Mouse (Mus musculus) neural tube, embryonic 13.5 days (tissue): ENCODE results near the gene 4930438A08Rik. TPM values are rescaled to one million over a fixed set of nuclear protein-coding genes. Genes with fewer than 3 reads are reported as not detected.

Source experiments
- ATAC-seq: fragments of 200-750 bp; cut with Nextera tagmentation; 2 replicates; pipeline ENCODE4 v1.8.0; 2017; ENCODE audit warnings: low read depth, mild to moderate bottlenecking, moderate TSS enrichment, moderate library complexity
- H3K27ac ChIP-seq: fragments of 300-500 bp; sonication (generic); replicated peaks from 2 replicates; pipeline ENCODE4 v1.5.1; 2015; ENCODE audit warnings: moderate library complexity, mild to moderate bottlenecking, inconsistent platforms
- H3K27me3 ChIP-seq: fragments of 300-500 bp; sonication (generic); 2 replicates; pipeline ENCODE4 v1.6.1; 2015; ENCODE audit warnings: mild to moderate bottlenecking, inconsistent platforms
- H3K36me3 ChIP-seq: fragments of 300-500 bp; sonication (generic); 2 replicates; pipeline ENCODE4 v1.6.1; 2015; ENCODE audit warnings: mild to moderate bottlenecking, inconsistent platforms
- H3K4me1 ChIP-seq: fragments of 300-500 bp; sonication (generic); replicated peaks from 2 replicates; pipeline ENCODE4 v1.6.1; 2015; ENCODE audit warnings: inconsistent platforms
- H3K4me2 ChIP-seq: fragments of 300-500 bp; sonication (generic); 2 replicates; pipeline ENCODE4 v1.6.1; 2015; ENCODE audit warnings: inconsistent platforms, mild to moderate bottlenecking, moderate library complexity
- H3K4me3 ChIP-seq: fragments of 300-500 bp; sonication (generic); 2 replicates; pipeline ENCODE4 v1.5.1; 2015; ENCODE audit warnings: mild to moderate bottlenecking, inconsistent platforms
- H3K9ac ChIP-seq: fragments of 300-500 bp; sonication (generic); 2 replicates; pipeline ENCODE4 v1.6.1; 2015; ENCODE audit warnings: moderate library complexity, mild to moderate bottlenecking, inconsistent platforms
- H3K9me3 ChIP-seq: fragments of 300-500 bp; sonication (generic); 2 replicates; pipeline ENCODE4 v1.6.1; 2016; ENCODE audit warnings: inconsistent platforms
- WGBS: fragments of 180-500 bp; shearing (Covaris S2); methylation state at CpG from one replicate; pipeline ENCODE4 v1.1.7; 2015; 5-methylcytosine and 5-hydroxymethylcytosine counted together
- polyA plus RNA-seq: library from polyadenylated mRNA; unstranded; fragments of >200 nt; fragmentation: Nextera tagmentation; extraction: Ambion mirVana; gene quantifications from 2 replicates; pipeline ENCODE4 v1.2.1, GENCODE M21; 2015

The 4930438A08Rik gene
- polyA plus RNA-seq, 1 experiment from 2014 or later = not detected

DNA sequence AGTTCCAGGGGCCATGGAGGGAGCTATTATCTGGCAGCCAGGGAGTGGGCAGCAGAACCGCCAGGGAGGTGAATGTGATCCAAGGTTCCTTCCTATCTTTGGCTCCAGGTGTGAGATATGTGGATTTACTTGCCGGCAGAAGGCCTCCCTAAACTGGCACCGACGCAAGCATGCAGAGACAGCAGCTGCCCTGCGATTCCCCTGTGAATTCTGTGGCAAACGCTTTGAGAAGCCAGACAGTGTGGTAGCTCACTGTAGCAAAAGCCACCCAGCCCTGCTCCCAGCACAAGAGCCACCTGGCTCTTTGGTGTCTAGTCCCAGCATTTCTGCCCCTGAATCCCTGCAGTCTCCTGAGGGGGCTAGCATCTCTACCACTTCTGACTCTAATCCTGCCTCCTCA is 39.5 kb downstream of the 4930438A08Rik start:
- H3K9me3 ChIP-seq = no peaks in the 10 kb centered on the region
- peaks cover 71% of the 10 kb centered on the region for H3K36me3 ChIP-seq
- H3K9ac ChIP-seq = no peak overlapping the region
- H3K4me3 ChIP-seq = no peak overlapping the region
- 0 out of 2 replicates have a peak, but pooled peaks cover 6% of the 10 kb centered on the region for H3K4me1 ChIP-seq
- no peak overlapping the region for H3K4me2 ChIP-seq
- ATAC-seq = no peak
- H3K27me3 ChIP-seq = no peaks in the 10 kb centered on the region
- WGBS = 72% methylated on average over 6 of the region's 6 CpGs
- no peak overlapping the region for H3K27ac ChIP-seq

DNA sequence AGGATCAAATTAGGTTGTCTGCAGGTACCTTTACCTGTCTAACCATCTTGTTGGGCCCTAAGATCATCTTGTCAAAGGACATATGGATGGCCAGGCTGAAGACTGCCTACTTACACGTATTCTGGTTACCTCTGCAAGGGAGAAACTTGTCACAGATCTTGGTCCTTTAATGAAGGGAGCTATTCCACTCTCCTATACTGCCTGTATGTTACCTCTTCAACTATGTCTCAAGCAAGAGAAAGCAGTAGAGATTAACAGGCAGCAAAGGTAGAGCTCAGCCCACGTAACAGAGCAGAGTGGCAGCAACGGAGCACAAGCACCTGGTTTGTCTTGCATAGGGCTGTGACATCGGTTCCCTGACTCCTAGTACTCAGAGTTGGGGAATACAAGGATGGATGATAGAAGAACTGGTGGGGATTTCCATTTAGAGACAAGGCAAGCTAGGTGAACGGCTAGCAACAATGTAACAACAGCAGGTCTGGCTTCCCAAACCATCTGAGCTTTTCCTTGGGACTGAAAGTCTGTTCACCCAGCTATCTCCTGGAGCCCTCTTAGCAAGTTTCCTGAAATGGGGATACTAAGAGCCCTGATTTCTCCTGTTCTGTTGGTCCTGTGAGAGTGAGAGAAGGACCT is 41.1 kb downstream of the 4930438A08Rik start:
- Histone ChIP-seq H3K9me3 (no peaks in the 10 kb centered on the region), H3K36me3 (peaks cover 65% of the 10 kb centered on the region), H3K4me1 (0 out of 2 replicates have a peak, but pooled peaks cover 6% of the 10 kb centered on the region), H3K27ac (no peak overlapping the region), H3K4me3 (no peak overlapping the region), H3K4me2 (no peak overlapping the region), H3K9ac (no peak overlapping the region), H3K27me3 (no peaks in the 10 kb centered on the region)
- ATAC-seq = no peak
- WGBS = 96% methylated on average over 5 of the region's 5 CpGs

DNA sequence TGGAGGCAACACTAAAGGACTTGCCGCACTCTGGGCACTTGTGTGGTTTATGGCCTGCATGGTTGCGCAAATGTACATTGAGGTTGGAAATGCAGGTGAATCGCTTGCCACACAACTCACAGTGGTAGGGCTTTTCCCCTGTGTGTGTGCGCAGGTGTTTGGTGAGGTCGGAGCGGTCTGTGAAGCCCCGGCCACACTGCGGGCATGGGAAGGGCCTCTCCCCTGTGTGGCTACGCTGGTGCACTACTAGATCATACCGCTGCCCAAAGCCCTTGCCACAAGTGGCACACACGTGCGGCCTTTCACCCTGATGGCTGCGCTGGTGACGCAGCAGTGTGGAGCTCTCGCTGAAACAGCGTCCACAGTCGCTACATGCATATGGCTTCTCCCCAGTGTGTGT is 41.7 kb downstream of the 4930438A08Rik start:
- no peak overlapping the region for H3K4me2 ChIP-seq
- H3K9me3 ChIP-seq = no peaks in the 10 kb centered on the region
- H3K4me1 ChIP-seq = 0 out of 2 replicates have a peak, but pooled peaks cover 6% of the 10 kb centered on the region
- no peak overlapping the region for H3K9ac ChIP-seq
- ATAC-seq = 0 out of 2 replicates have a peak, but pooled peaks have one; percentile 7
- no peaks in the 10 kb centered on the region for H3K27me3 ChIP-seq
- H3K4me3 ChIP-seq = no peak overlapping the region
- no peak overlapping the region for H3K27ac ChIP-seq
- H3K36me3 ChIP-seq = peaks cover 59% of the 10 kb centered on the region
- 86% methylated on average over 17 of the region's 17 CpGs for WGBS

DNA sequence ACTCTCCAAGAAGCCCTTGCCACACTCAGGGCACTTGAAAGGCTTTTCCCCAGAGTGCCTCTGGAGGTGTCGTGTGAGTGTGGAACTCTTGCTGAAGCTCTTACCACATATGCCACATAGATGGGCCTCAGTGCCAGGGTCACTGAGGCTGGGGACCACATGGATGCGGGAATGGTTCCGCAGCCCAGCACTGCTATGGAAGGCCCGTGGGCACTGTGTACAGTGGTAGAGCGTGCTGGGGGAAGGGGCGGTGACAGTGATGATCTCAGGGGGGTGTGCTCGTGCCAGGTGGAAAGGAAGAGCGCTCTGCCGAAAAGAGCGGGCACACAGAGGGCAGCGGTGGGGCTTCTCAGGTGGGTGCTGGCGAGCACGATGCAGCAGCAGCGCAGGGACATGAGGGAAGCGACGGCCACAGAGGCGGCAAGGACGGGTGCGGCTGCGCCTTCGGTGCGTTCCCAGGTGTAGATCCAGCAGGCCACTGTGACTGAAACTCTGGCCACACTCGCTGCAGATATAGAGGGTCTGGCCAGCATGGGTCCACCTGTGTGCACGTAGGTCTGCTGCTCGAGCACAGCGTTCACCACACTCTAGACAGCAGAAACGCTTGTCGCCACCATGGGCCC is 42.3 kb downstream of the 4930438A08Rik start:
- Histone ChIP-seq H3K27ac (no peak overlapping the region), H3K36me3 (peaks cover 55% of the 10 kb centered on the region), H3K9me3 (no peaks in the 10 kb centered on the region), H3K9ac (no peak overlapping the region), H3K4me3 (no peak overlapping the region), H3K27me3 (no peaks in the 10 kb centered on the region), H3K4me2 (no peak overlapping the region), H3K4me1 (peaks cover 11% of the 10 kb centered on the region)
- WGBS = 73% methylated on average over 28 of the region's 28 CpGs
- 0 out of 2 replicates have a peak, but pooled peaks have one; percentile 12 for ATAC-seq

DNA sequence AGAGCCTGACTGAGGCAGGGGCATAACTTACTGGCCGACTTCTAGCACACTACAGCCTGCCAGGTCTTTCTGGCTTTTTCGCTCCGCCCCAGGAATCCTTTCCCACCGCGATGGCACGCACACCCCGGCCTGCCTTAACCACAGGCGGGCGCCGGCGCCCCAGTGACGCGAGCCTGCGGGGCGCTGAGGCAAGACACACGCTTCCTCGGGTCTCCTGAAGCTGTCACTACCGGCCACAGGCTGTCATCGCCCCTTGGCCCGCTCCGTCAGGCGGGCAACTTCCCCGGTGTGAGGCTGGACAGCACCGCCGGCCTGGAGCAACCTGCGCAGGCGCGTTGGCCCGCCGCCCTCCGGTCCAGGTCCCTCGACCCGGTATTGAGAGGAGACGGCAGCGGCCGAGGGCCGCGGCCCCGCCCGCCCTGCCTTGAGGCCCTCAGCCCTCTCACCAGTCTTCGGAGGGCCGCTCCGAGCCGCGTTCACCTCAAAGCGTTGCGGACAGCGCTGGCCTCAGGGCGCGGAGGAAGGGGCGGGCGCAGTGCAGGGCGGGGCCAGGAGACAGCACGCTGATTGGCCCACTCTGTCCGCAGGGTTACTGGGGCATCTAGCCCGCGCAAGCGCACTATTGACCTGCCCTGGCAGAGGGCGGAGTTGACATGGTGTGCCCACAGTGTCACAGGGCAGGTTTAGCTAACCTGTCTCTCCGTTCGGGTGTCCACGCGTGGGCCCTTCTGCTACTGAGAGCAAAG is 48.4 kb downstream of the 4930438A08Rik start:
- peak overlapping the region; percentile 79 for H3K4me2 ChIP-seq
- peak overlapping the region; percentile 90 for H3K9ac ChIP-seq
- no peaks in the 10 kb centered on the region for H3K9me3 ChIP-seq
- peak; percentile 99 for ATAC-seq
- H3K36me3 ChIP-seq = peaks cover 29% of the 10 kb centered on the region
- no peaks in the 10 kb centered on the region for H3K27me3 ChIP-seq
- H3K4me3 ChIP-seq = peak overlapping the region; percentile 83
- H3K4me1 ChIP-seq = peaks cover 21% of the 10 kb centered on the region
- under 1% methylated on average over 63 of the region's 63 CpGs for WGBS
- peak overlapping the region; percentile 97 for H3K27ac ChIP-seq

DNA sequence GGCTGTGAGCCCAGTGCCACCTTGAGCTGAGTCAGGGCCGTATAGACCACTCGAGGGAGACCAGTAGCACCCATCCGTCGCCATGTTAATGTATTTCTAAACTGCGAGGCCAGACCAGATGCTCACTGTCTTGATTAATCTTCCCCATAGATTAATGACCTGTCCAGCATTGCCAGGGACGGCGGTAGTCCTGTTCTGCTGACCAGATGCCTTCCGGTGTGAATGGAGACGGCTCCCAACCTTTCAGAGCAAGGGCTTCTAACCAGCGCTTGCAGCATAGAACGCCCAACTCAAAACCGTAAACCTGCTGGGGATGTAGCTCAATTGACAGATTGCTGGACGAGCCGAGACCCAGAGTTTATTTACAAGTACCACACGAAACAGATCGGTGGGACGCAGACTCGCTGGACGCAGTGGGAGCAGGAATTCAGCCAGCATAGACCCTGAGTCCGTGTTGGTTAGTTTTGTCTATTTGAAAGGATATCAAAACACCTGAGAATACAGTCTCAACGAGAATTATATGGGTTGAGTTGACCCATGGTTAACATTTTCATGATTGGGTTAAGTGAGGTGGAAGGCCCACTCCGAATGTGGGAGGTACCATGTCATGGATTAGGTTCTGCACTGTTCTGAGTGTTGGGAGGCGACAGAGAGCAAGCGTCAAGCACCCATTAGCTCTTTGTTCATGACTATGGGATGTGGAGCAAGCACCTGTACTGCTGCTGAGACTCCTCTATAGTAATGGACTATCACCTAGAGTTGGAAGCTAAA is 49.2 kb downstream of the 4930438A08Rik start:
- H3K9me3 ChIP-seq = no peaks in the 10 kb centered on the region
- WGBS = 11% methylated on average over 24 of the region's 24 CpGs
- peaks cover 28% of the 10 kb centered on the region for H3K4me1 ChIP-seq
- peak overlapping the region; percentile 83 for H3K4me3 ChIP-seq
- peak overlapping the region; percentile 90 for H3K9ac ChIP-seq
- H3K4me2 ChIP-seq = peak overlapping the region; percentile 79
- H3K27me3 ChIP-seq = no peaks in the 10 kb centered on the region
- ATAC-seq = peak; percentile 64
- peaks cover 24% of the 10 kb centered on the region for H3K36me3 ChIP-seq
- peak overlapping the region; percentile 97 for H3K27ac ChIP-seq

DNA sequence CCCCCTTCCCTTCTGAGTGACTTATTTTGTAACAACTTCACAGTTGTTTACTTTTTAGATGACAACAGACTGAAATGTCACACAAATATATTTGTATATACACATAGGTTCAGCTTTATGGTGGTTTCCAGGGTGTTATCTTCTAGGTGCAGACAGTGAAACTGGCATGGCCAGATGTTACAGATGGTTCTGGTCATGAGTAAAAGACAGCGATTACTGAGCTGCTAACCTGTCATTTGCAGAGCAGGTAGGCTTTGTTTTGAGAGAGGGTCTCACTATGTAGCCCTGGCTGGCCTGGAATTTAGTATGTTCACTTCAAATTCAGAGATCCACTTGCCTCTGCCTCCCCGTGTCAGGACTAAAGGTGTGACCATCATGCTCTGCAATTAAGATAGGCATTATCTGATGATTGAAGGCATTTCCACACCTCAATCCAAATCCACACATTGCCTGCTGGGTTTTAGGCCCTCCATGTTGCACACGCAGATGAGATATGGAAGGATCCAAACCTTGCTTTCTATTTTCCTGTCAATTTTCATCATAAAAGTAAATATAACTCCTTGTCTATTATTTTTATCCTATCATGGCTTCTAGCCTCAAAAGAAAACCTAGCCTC is 50.1 kb downstream of the 4930438A08Rik start:
- no peak overlapping the region for H3K9ac ChIP-seq
- no peaks in the 10 kb centered on the region for H3K27me3 ChIP-seq
- H3K4me2 ChIP-seq = no peak overlapping the region
- no peak overlapping the region for H3K27ac ChIP-seq
- H3K36me3 ChIP-seq = peaks cover 17% of the 10 kb centered on the region
- ATAC-seq = no peak
- no peak overlapping the region for H3K4me3 ChIP-seq
- peaks cover 37% of the 10 kb centered on the region for H3K4me1 ChIP-seq
- WGBS = 92% methylated on average over 3 of the region's 3 CpGs
- no peaks in the 10 kb centered on the region for H3K9me3 ChIP-seq

DNA sequence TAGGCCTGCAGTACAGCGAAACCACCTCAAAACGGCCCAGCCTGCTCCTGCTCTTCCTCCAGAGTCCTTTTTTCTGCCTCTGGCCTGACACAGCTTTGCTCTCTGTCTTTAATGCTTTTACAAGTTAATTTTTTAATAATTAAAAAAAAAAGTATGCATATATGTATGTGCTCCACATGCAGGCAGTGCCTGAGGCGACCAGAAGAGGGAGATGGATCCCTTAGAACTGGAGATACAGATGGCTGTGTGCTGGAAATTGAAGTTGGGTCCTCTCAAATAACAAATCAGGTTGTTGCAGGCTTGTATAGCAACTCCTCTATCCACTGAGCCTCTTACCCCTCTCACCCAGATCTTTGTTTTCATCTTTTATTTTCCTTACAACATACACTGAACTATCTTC is 52.2 kb downstream of the 4930438A08Rik start:
- Histone ChIP-seq H3K4me1 (peaks cover 42% of the 10 kb centered on the region), H3K4me3 (no peak overlapping the region), H3K27me3 (no peaks in the 10 kb centered on the region), H3K27ac (no peak overlapping the region), H3K9ac (no peak overlapping the region), H3K36me3 (peaks cover 17% of the 10 kb centered on the region), H3K9me3 (no peaks in the 10 kb centered on the region), H3K4me2 (no peak overlapping the region)
- WGBS = 96% methylated on average over 3 of the region's 3 CpGs
- no peak for ATAC-seq

DNA sequence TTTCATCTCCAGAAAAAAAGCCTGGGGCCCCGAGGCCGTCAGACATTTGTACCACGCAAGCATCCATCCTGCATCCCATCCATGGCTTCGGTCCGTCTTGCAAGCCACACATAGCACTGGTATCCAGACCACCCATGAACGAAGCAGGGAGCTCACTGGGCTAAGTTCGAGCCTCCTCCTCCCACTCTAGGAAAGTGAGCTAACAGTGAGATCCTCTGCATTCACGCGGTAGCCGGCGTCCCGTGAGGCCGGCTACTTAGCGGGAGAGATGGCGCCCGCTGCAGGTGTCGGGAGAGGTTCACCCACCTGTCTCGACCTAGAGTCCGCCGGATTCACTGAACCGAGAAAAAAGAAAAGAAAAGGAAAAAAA is 55.3 kb downstream of the 4930438A08Rik start:
- Histone ChIP-seq H3K9ac (peak overlapping the region; percentile 89), H3K27me3 (no peaks in the 10 kb centered on the region), H3K9me3 (no peaks in the 10 kb centered on the region), H3K4me1 (peaks cover 51% of the 10 kb centered on the region), H3K4me3 (peak overlapping the region; percentile 94), H3K4me2 (peak overlapping the region; percentile 98), H3K36me3 (peaks cover 39% of the 10 kb centered on the region), H3K27ac (peak overlapping the region; percentile 78)
- under 1% methylated on average over 21 of the region's 21 CpGs for WGBS
- ATAC-seq = peak; percentile 60

DNA sequence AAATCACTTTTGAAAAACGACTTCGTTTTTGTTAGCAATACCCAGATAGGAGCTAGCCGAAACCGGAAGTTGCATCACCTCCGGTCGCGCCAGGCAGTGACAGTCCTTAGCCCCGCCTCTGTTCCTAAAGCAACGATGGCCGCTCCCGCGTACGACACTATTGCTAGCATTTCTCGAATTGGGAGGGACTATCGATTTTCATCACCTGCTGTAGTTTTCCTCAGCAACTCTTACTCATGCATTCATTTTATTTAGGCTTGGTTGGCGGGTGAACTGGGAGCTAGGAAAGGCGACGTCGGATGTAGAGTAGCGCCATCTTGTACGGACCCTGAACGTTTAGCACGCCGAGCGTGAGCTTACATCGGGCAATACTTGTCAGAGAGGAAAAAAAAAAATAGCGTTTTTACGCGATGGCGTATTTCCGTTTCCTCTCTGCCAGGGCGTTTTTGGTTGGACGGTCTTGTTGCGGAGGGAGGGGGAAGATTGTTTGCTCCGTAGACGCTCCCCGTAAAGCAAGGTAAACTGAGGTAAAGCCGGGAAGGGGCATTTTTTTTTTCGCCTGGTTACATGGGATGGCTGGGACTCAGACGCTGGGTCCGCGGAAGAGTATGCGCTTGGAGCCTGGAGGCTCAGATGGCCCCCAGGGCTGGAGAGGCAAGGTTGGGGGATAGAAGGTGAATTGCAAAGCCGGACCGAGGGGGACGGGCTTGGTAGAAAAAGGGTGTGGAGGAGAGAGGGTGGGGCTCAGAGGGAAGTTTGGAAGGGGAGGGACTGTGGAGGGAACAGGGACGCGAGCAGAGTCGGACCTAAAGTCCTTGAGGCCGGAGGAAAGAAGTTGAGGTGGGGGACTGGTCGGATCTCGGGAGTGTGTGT is 55.9 kb downstream of the 4930438A08Rik start, which contains the start of the genes Zfp672 and Sh3bp5l:
TSS of gene Zfp672 (minus strand) at position 64 of the 873 bp plus-strand sequence.
TSS of gene Sh3bp5l (plus strand) at position 449 of the 873 bp plus-strand sequence.
- H3K9ac ChIP-seq = peak within 1 kb of the TSS; percentile 89
- peaks cover 42% of the 10 kb centered on the region for H3K36me3 ChIP-seq
- WGBS = under 1% methylated on average over 52 of the region's 52 CpGs
- no peaks in the 10 kb centered on the region for H3K27me3 ChIP-seq
- peaks cover 51% of the 10 kb centered on the region for H3K4me1 ChIP-seq
- H3K9me3 ChIP-seq = no peaks in the 10 kb centered on the region
- peak within 1 kb of the TSS; percentile 94 for H3K4me3 ChIP-seq
- H3K27ac ChIP-seq = peak within 1 kb of the TSS; percentile 78
- peak within 1 kb of the TSS; percentile 98 for H3K4me2 ChIP-seq
- ATAC-seq = peak; percentile 93
